Mouse (Mus musculus): ENCODE measurements around the gene Fam196b.

- TF ChIP-seq POLR2A (IDR thresholded peaks at IDR 0.05; ENCODE audit: borderline replicate concordance, extremely low read depth, low read depth, low read length) (no peak), CTCF (IDR thresholded peaks at IDR 0.05; ENCODE audit: insufficient read depth, low read length) (no peak)
Measured at GRCm38 (mm10) chr11:34348287-34348918, 33.8 kb downstream of the Fam196b start.
